Mouse (Mus musculus) liver, embryonic 14.5 days (tissue): ENCODE measurements around the gene Cda.

ENCODE experiments used
- CTCF ChIP-seq: IDR thresholded peaks from 2 replicates; pipeline ENCODE4 v1.5.1; 2016; ENCODE audit warnings: antibody characterized with exemption, low read depth, control low read depth
- EP300 ChIP-seq: IDR thresholded peaks from 2 replicates; pipeline ENCODE4 v1.6.1; 2016; ENCODE audit warnings: antibody characterized with exemption, low read depth

DNA sequence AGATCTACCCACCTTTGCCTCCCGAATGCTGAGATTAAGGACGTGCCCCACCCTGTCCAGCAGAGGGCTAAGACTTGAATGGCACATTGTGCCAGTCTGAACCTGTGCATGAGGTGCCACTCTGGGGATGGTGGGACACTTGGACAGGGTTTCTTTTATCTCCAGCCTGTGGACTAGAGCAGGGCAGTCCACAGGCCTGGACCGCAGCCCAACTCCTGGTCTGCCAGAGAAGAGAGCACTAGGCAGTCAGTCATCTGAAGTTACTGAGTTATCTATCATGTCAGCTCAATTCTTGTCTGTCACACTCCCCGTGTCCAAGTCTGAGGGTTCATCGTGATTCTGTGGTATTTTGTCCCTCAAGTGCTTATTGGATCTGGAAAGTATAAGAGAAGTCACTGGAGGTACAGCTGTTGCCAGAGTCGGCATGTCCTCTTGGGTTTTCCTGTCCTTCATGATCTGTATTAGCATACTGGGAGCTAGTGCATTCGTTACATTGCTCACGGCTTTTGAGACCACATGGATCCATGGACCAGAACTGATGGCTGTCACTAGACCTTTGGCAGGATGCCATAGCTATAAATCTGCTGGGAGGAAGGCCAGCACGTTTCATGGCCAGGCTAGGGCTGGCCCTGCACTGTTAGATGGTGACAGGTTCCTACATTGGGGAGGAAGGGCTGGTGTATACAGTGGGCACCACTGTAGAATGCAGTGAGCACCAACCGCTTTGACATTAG lies 14.2 kb downstream of the Cda start:
- TF ChIP-seq CTCF, result no peak
- no peak for TF ChIP-seq EP300
